Mouse (Mus musculus) midbrain, embryonic 15.5 days (tissue): ENCODE measurements at regions not wholly inside any gene's neighbourhood (a gene's known extent, or its start where the extent isn't known, plus 50 kb on each side); places are given as distances from the start of the nearest gene placed in this dataset.

ENCODE experiments used
- ATAC-seq: fragments of 200-750 bp; cut with Nextera tagmentation; replicated peaks from 2 replicates; pipeline ENCODE4 v1.8.0; 2017; ENCODE audit warnings: moderate TSS enrichment
- H3K27ac ChIP-seq: fragments of 300-500 bp; sonication (generic); 2 replicates; pipeline ENCODE4 v1.5.1; 2015; ENCODE audit warnings: mild to moderate bottlenecking, inconsistent platforms
- H3K27me3 ChIP-seq: fragments of 300-500 bp; sonication (generic); replicated peaks from 2 replicates; pipeline ENCODE4 v1.6.1; 2015; ENCODE audit warnings: inconsistent platforms
- H3K36me3 ChIP-seq: fragments of 300-500 bp; sonication (generic); replicated peaks from 2 replicates; pipeline ENCODE4 v1.6.1; 2015; ENCODE audit warnings: inconsistent platforms
- H3K4me1 ChIP-seq: fragments of 300-500 bp; sonication (generic); 2 replicates; pipeline ENCODE4 v1.6.1; 2015; ENCODE audit warnings: inconsistent platforms
- H3K4me2 ChIP-seq: fragments of 300-500 bp; sonication (generic); 2 replicates; pipeline ENCODE4 v1.6.1; 2015; ENCODE audit warnings: inconsistent platforms, mild to moderate bottlenecking, moderate library complexity
- H3K4me3 ChIP-seq: fragments of 300-500 bp; sonication (generic); 2 replicates; pipeline ENCODE4 v1.5.1; 2015; ENCODE audit warnings: mild to moderate bottlenecking, inconsistent platforms
- H3K9ac ChIP-seq: fragments of 300-500 bp; sonication (generic); 2 replicates; pipeline ENCODE4 v1.6.1; 2015; ENCODE audit warnings: mild to moderate bottlenecking, inconsistent platforms
- H3K9me3 ChIP-seq: fragments of 300-500 bp; sonication (generic); 2 replicates; pipeline ENCODE4 v1.6.1; 2016; ENCODE audit warnings: inconsistent platforms
- WGBS: fragments of 180-500 bp; shearing (Covaris S2); methylation state at CpG from one replicate; pipeline ENCODE4 v1.1.7; 2015; ENCODE audit warnings: mixed read lengths; 5-methylcytosine and 5-hydroxymethylcytosine counted together

- Histone ChIP-seq H3K27me3 (no peaks in the 10 kb centered on the region), H3K27ac (no peak overlapping the region), H3K9ac (no peak overlapping the region), H3K9me3 (no peaks in the 10 kb centered on the region), H3K4me3 (no peak overlapping the region), H3K4me2 (no peak overlapping the region), H3K36me3 (no peaks in the 10 kb centered on the region), H3K4me1 (no peaks in the 10 kb centered on the region)
- WGBS: 91% methylated on average over 5 of the region's 5 CpGs
- ATAC-seq: no peak
These were observed 524.6 kb upstream of the Adamts9 start for GRCm38 (mm10) chr6:93467867-93468266.

GRCm38 (mm10) chr6:93462861-93463260 is 519.6 kb upstream of the Adamts9 start:
- WGBS: 82% methylated on average over 4 of the region's 4 CpGs
- H3K4me3 ChIP-seq: no peak overlapping the region
- no peaks in the 10 kb centered on the region for H3K27me3 ChIP-seq
- no peak overlapping the region for H3K4me2 ChIP-seq
- H3K27ac ChIP-seq: no peak overlapping the region
- H3K4me1 ChIP-seq: 0 out of 2 replicates have a peak, but pooled peaks cover 3% of the 10 kb centered on the region
- H3K9ac ChIP-seq: no peak overlapping the region
- no peaks in the 10 kb centered on the region for H3K36me3 ChIP-seq
- H3K9me3 ChIP-seq: no peaks in the 10 kb centered on the region
- ATAC-seq: no peak

GRCm38 (mm10) chr6:93461374-93461773 is 518.1 kb upstream of the Adamts9 start:
- Histone ChIP-seq H3K4me1 (0 out of 2 replicates have a peak, but pooled peaks cover 3% of the 10 kb centered on the region), H3K27ac (no peak overlapping the region), H3K4me3 (no peak overlapping the region), H3K9ac (no peak overlapping the region), H3K27me3 (no peaks in the 10 kb centered on the region), H3K4me2 (no peak overlapping the region), H3K9me3 (no peaks in the 10 kb centered on the region), H3K36me3 (no peaks in the 10 kb centered on the region)
- ATAC-seq: no peak
- WGBS: 70% methylated on average over 3 of the region's 3 CpGs

- Histone ChIP-seq H3K4me1 (0 out of 2 replicates have a peak, but pooled peaks cover 3% of the 10 kb centered on the region), H3K4me2 (no peak overlapping the region), H3K27ac (no peak overlapping the region), H3K4me3 (no peak overlapping the region), H3K27me3 (no peaks in the 10 kb centered on the region), H3K36me3 (no peaks in the 10 kb centered on the region), H3K9me3 (no peaks in the 10 kb centered on the region), H3K9ac (no peak overlapping the region)
- WGBS: 43% methylated on average over 4 of the region's 4 CpGs
- no peak for ATAC-seq
These were observed 514.3 kb upstream of the Adamts9 start for GRCm38 (mm10) chr6:93457613-93458012.

- Histone ChIP-seq H3K27me3 (no peaks in the 10 kb centered on the region), H3K36me3 (no peaks in the 10 kb centered on the region), H3K27ac (no peak overlapping the region), H3K4me1 (0 out of 2 replicates have a peak, but pooled peaks cover 3% of the 10 kb centered on the region), H3K9ac (no peak overlapping the region), H3K4me2 (no peak overlapping the region), H3K9me3 (no peaks in the 10 kb centered on the region), H3K4me3 (no peak overlapping the region)
- no peak for ATAC-seq
- WGBS: 84% methylated on average over 9 of the region's 9 CpGs
These were observed 513.2 kb upstream of the Adamts9 start for GRCm38 (mm10) chr6:93456383-93457033.

- no peak for ATAC-seq
- 86% methylated on average over 16 of the region's 16 CpGs for WGBS
- no peak overlapping the region for H3K4me3 ChIP-seq
These were observed 502.3 kb upstream of the Adamts9 start for GRCm38 (mm10) chr6:93445568-93445967.

GRCm38 (mm10) chr6:93445124-93445523 is 501.8 kb upstream of the Adamts9 start:
- Histone ChIP-seq H3K27ac (no peak overlapping the region), H3K9me3 (no peaks in the 10 kb centered on the region), H3K4me2 (no peak overlapping the region), H3K27me3 (no peaks in the 10 kb centered on the region), H3K4me3 (no peak overlapping the region), H3K9ac (no peak overlapping the region), H3K36me3 (no peaks in the 10 kb centered on the region), H3K4me1 (peaks cover 10% of the 10 kb centered on the region)
- ATAC-seq: no peak
- WGBS: 70% methylated on average over 5 of the region's 5 CpGs

More at GRCm38 (mm10) chr6:93445568-93445967, 502.3 kb upstream of the Adamts9 start:
- Histone ChIP-seq H3K36me3 (no peaks in the 10 kb centered on the region), H3K4me1 (peaks cover 10% of the 10 kb centered on the region), H3K9me3 (no peaks in the 10 kb centered on the region), H3K4me2 (no peak overlapping the region), H3K27me3 (no peaks in the 10 kb centered on the region), H3K9ac (no peak overlapping the region), H3K27ac (no peak overlapping the region)

- Histone ChIP-seq H3K4me3 (no peak overlapping the region), H3K27me3 (no peaks in the 10 kb centered on the region), H3K9me3 (no peaks in the 10 kb centered on the region), H3K9ac (no peak overlapping the region), H3K36me3 (no peaks in the 10 kb centered on the region), H3K4me2 (peak overlapping the region; percentile 28), H3K4me1 (peaks cover 10% of the 10 kb centered on the region), H3K27ac (peak overlapping the region; percentile 48)
- 25% methylated on average over 11 of the region's 11 CpGs for WGBS
- peak; percentile 71 for ATAC-seq
These were observed 500.7 kb upstream of the Adamts9 start for GRCm38 (mm10) chr6:93443766-93444557.

- Histone ChIP-seq H3K4me2 (no peak overlapping the region), H3K36me3 (no peaks in the 10 kb centered on the region), H3K4me1 (0 out of 2 replicates have a peak, but pooled peaks cover 3% of the 10 kb centered on the region), H3K9me3 (no peaks in the 10 kb centered on the region), H3K9ac (no peak overlapping the region), H3K27ac (no peak overlapping the region), H3K27me3 (no peaks in the 10 kb centered on the region), H3K4me3 (no peak overlapping the region)
- WGBS: 62% methylated on average over 1 of the region's 1 CpGs
- no peak for ATAC-seq
These were observed 490.2 kb upstream of the Adamts9 start for GRCm38 (mm10) chr6:93433446-93433845.

- Histone ChIP-seq H3K36me3 (no peaks in the 10 kb centered on the region), H3K9me3 (no peaks in the 10 kb centered on the region), H3K27ac (no peak overlapping the region), H3K9ac (no peak overlapping the region), H3K4me3 (no peak overlapping the region), H3K4me2 (no peak overlapping the region), H3K27me3 (no peaks in the 10 kb centered on the region), H3K4me1 (no peaks in the 10 kb centered on the region)
- no peak for ATAC-seq
- 79% methylated on average over 1 of the region's 1 CpGs for WGBS
These were observed 482.8 kb upstream of the Adamts9 start for GRCm38 (mm10) chr6:93426141-93426540.

GRCm38 (mm10) chr6:93422906-93423305 is 479.6 kb upstream of the Adamts9 start:
- no peak overlapping the region for H3K27ac ChIP-seq
- ATAC-seq: no peak
- no peaks in the 10 kb centered on the region for H3K9me3 ChIP-seq
- H3K4me1 ChIP-seq: no peaks in the 10 kb centered on the region
- no peaks in the 10 kb centered on the region for H3K36me3 ChIP-seq
- no peak overlapping the region for H3K4me3 ChIP-seq
- no peak overlapping the region for H3K4me2 ChIP-seq
- H3K27me3 ChIP-seq: no peaks in the 10 kb centered on the region
- H3K9ac ChIP-seq: no peak overlapping the region
- WGBS: 64% methylated on average over 3 of the region's 3 CpGs

- H3K9ac ChIP-seq: no peak overlapping the region
- H3K4me2 ChIP-seq: no peak overlapping the region
- no peaks in the 10 kb centered on the region for H3K36me3 ChIP-seq
- H3K4me3 ChIP-seq: no peak overlapping the region
- no peaks in the 10 kb centered on the region for H3K4me1 ChIP-seq
- H3K9me3 ChIP-seq: no peaks in the 10 kb centered on the region
- H3K27ac ChIP-seq: no peak overlapping the region
- no peak for ATAC-seq
- no peaks in the 10 kb centered on the region for H3K27me3 ChIP-seq
- 61% methylated on average over 4 of the region's 4 CpGs for WGBS
These were observed 479.0 kb upstream of the Adamts9 start for GRCm38 (mm10) chr6:93422253-93422652.
